Mouse (Mus musculus): Measurements from ENCODE around the gene Gm5447.

- no peak for TF ChIP-seq CTCF (conservative IDR thresholded peaks at IDR 0.05; ENCODE audit: low read length)
- no peak for TF ChIP-seq POU5F1 (IDR thresholded peaks at IDR 0.05; ENCODE audit: borderline replicate concordance, low read length)
Observed at GRCm38 (mm10) chr13:30973501-30974246, at the start of gene Gm5447, which contains the start of gene Exoc2.
